Mouse (Mus musculus) bone marrow macrophage, adult 2 months (primary cell): ENCODE measurements around the gene Gga1.

Source experiments
- CTCF ChIP-seq: IDR thresholded peaks from 2 replicates; pipeline ENCODE4 v1.5.1; 2012; ENCODE audit warnings: low read depth, mild to moderate bottlenecking, low read length, moderate library complexity
- POLR2A ChIP-seq: IDR thresholded peaks from 2 replicates; pipeline ENCODE4 v1.6.1; 2012; ENCODE audit warnings: mild to moderate bottlenecking, low read depth, low read length, borderline replicate concordance

GRCm38 (mm10) chr15:78908399-78908798, 31.4 kb downstream of the Gga1 start:
- TF ChIP-seq CTCF, result no peak
- TF ChIP-seq POLR2A, result no peak
